Mouse (Mus musculus) CH12.LX (cell line): ENCODE measurements at regions not wholly inside any gene's neighbourhood (a gene's known extent, or its start where the extent isn't known, plus 50 kb on each side); places are given as distances from the start of the nearest gene placed in this dataset.
"Not testable (repeated sequence)": the region's sequence is repeated elsewhere in the genome, so short reads cannot be mapped to it uniquely, and the experiment has no call there.

Experiments used
- DNase-seq: peaks from one replicate; pipeline ENCODE4 v3.0.0-alpha.2; 2013; ENCODE audit errors: extremely low read depth
- H3K27ac ChIP-seq: 2 replicates; pipeline ENCODE4 v1.5.1; 2012; ENCODE audit warnings: low read depth, mild to moderate bottlenecking, control low read depth, moderate library complexity; ENCODE audit not compliant: insufficient read depth
- H3K27me3 ChIP-seq: replicated peaks from 2 replicates; pipeline ENCODE3; 2012; ENCODE audit warnings: inconsistent platforms
- H3K36me3 ChIP-seq, 2 experiments: replicated peaks in 1 of 2; 2 replicates each; pipeline versions ENCODE3 to v1.6.1; 2012; ENCODE audit warnings: inconsistent platforms in 1 of 2, low read length in 1 of 2, mild to moderate bottlenecking in 1 of 2, mixed read lengths in 1 of 2, moderate library complexity in 1 of 2; ENCODE audit not compliant: control insufficient read depth in 1 of 2, insufficient read depth in 1 of 2
- H3K4me1 ChIP-seq, 2 experiments: 2 replicates each; pipeline ENCODE4 v1.6.1; 2012; ENCODE audit warnings: inconsistent platforms in 1 of 2, moderate library complexity in 1 of 2; ENCODE audit not compliant: insufficient read depth in 2 of 2, control insufficient read depth in 1 of 2
- H3K4me2 ChIP-seq: 2 replicates; pipeline ENCODE4 v1.6.1; 2012; ENCODE audit warnings: low read depth, mild to moderate bottlenecking, control low read depth; ENCODE audit not compliant: poor library complexity, insufficient read depth, severe bottlenecking
- H3K4me3 ChIP-seq, 3 experiments: fragments of 150-350 bp in 1 of 3; sonication (generic) in 1 of 3; replicated peaks in 1 of 3; 2 replicates each; pipeline versions ENCODE3 to v1.5.1; 2011 to 2012; ENCODE audit warnings: low read depth in 2 of 3, low read length in 2 of 3, mild to moderate bottlenecking in 2 of 3, moderate library complexity in 2 of 3, control low read depth in 1 of 3, improper control_type of control experiment in 1 of 3, inconsistent platforms in 1 of 3, mixed read lengths in 1 of 3; ENCODE audit not compliant: poor library complexity in 1 of 3
- H3K79me2 ChIP-seq: replicated peaks from 2 replicates; pipeline ENCODE4 v1.6.1; 2012; ENCODE audit warnings: mild to moderate bottlenecking, moderate library complexity; ENCODE audit not compliant: control insufficient read depth, poor library complexity, insufficient read depth, severe bottlenecking; ENCODE audit errors: extremely low read depth
- H3K9ac ChIP-seq: 2 replicates; pipeline ENCODE4 v1.6.1; 2012; ENCODE audit warnings: low read depth, mild to moderate bottlenecking, control low read depth, moderate library complexity; ENCODE audit not compliant: insufficient read depth
- H3K9me3 ChIP-seq: replicated peaks from 2 replicates; pipeline ENCODE3; 2012; ENCODE audit warnings: low read length, inconsistent platforms, mixed read lengths
- CTCF ChIP-seq, 2 experiments: IDR thresholded peaks in 1 of 2; conservative IDR thresholded peaks in 1 of 2; 2 replicates each; pipeline ENCODE4 v1.5.1; 2011 to 2012; ENCODE audit warnings: low read depth in 2 of 2, low read length in 2 of 2, improper control_type of control experiment in 1 of 2, inconsistent platforms in 1 of 2, mild to moderate bottlenecking in 1 of 2, moderate library complexity in 1 of 2
- RAD21 ChIP-seq: IDR thresholded peaks from 2 replicates; pipeline ENCODE4 v1.6.1; 2011; ENCODE audit warnings: low read depth, mild to moderate bottlenecking, low read length, improper control_type of control experiment, moderate library complexity
- SMC3 ChIP-seq: IDR thresholded peaks from 2 replicates; pipeline ENCODE4 v1.6.1; 2011; ENCODE audit warnings: low read depth, low read length, improper control_type of control experiment
- dilution Hi-C: fragments of 300-500 bp; cut with MboI; formaldehyde crosslinking; loops from 2 replicates; pipeline ENCODE4 v1.14.3; 2020; ENCODE audit warnings: low sequenced_read_pairs; ENCODE audit not compliant: extremely low pct_unique_long_range_greater_than_20kb, extremely low pct_ligation_motif_present
- in situ Hi-C: fragments of 300-500 bp; cut with MboI; formaldehyde crosslinking; loops from 3 replicates; pipeline ENCODE4 v1.14.3; 2019; ENCODE audit warnings: low sequenced_read_pairs, low pct_ligation_motif_present, low pct_unique_long_range_greater_than_20kb, mixed read lengths

GRCm38 (mm10) chr5:10025129-10025528 lies 221.2 kb downstream of the Gm5152 start:
- H3K4me2 ChIP-seq, H3K9me3 ChIP-seq, in situ Hi-C loops, H3K27me3 ChIP-seq, dilution Hi-C loops, DNase-seq, H3K4me1 ChIP-seq, H3K4me3 ChIP-seq, H3K36me3 ChIP-seq, H3K27ac ChIP-seq, H3K9ac ChIP-seq, H3K79me2 ChIP-seq: not testable (repeated sequence)
- TF ChIP-seq CTCF (conservative IDR thresholded peaks at IDR 0.05 in 1 of 2, IDR thresholded peaks at IDR 0.05 in 1 of 2; ENCODE audit: low read depth in 2 of 2, low read length in 2 of 2) (peak in 1 of 2 experiments; percentile 54; a peak in 2 of 4 replicates), RAD21 (peak; percentile 59), SMC3 (peak; percentile 51)
